Mouse (Mus musculus): Measurements from ENCODE around the gene D6Wsu163e.

The D6Wsu163e gene

GRCm38 (mm10) chr6:127010021-127010420 is 70.3 kb downstream of the D6Wsu163e start:
- DNase-seq: no peak

DNA sequence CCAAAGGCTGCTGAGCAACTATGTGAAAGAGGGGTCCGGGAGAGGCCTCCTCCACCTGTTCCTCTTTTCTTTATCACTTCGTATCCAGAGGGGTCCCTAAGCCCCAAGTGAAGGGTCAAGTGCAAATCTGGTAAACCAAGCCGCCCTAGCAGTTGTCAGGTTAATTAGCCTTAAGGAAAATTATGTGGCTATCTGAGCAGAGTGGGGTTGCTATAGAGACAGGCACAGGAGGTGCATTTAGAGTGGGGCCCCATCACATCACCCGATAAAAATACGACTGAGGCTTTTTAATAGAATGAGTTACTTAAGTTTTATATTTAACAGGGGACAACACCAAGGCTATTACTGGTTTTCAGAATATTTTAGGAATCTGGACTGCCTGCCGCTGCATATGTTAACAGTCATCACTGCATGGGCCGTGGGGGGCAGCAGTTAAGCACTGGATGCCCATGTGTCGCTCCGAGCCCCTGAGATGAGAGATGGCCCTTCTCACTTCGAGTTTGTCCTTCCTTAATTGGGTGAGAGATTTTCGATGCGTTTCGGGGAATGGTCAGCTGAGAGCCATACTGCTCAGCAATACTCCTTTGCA is 72.3 kb downstream of the D6Wsu163e start:
- no peak for DNase-seq

DNA sequence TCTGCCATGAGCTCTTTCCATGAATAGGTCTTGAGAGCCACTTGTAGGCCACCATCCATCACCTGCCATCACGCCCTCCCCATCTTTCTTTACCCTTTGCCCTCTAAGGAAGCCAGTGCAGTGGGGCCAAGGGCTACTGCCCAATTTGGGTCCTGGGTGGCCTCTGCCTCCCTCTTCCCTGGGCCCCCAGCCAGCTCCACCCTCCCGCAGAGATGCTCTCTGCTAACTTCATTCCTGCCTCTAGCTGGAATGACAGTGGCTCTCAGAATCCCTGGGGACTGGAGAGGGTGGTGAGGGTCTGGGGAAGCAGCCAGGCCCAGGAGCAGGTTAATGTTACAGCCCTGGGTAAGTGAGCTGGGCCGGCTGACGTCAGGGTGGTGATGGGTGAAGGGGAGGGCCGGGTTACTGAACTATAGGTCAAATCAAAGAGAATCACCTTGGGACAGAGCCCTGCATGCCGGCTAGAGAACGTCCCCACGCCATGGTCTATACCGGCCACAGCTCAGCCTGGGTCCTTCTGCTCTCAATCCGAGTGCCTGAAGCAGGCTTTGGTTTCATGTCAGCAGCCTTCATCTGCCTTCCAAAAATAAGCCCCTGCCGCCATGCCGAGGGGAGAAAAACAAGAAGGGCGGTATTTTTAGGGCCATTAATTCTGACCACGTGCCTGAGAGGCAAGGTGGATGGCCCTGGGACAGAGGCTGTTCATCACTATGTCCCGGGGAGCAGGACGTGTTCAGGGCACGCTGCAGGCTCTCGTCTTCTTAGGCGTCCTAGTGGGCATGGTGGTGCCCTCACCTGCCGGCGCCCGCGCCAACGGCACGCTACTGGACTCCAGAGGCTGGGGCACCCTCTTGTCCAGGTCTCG is 75.4 kb downstream of the D6Wsu163e start, which contains the start of gene Fgf6:
Gene Fgf6 (plus strand): TSS at position 681 of the 865 bp plus-strand sequence.
- no peak for DNase-seq

GRCm38 (mm10) chr6:127019254-127019653 is 79.5 kb downstream of the D6Wsu163e start:
- no peak for DNase-seq

GRCm38 (mm10) chr6:127020431-127020830 is 80.7 kb downstream of the D6Wsu163e start:
- no peak for DNase-seq

GRCm38 (mm10) chr6:127024836-127025235 is 85.1 kb downstream of the D6Wsu163e start:
- DNase-seq: no peak
